Mouse (Mus musculus) kidney, adult 2 months (tissue): ENCODE results near the gene Sult6b2. TPM values are rescaled to one million over a fixed set of nuclear protein-coding genes. Genes with fewer than 3 reads are reported as not detected.

Experiments used
- DNase-seq: peaks from one replicate; pipeline ENCODE4 v3.0.0; 2021
- H3K27ac ChIP-seq: fragments of 200-500 bp; 2 replicates; pipeline ENCODE4 v1.5.1; 2012; ENCODE audit warnings: low read depth, low read length, control low read depth, inconsistent platforms; ENCODE audit not compliant: insufficient read depth
- H3K27me3 ChIP-seq: fragments of 200-500 bp; replicated peaks from 2 replicates; pipeline ENCODE4 v1.6.1; 2012; ENCODE audit warnings: mild to moderate bottlenecking, moderate library complexity, low read length, inconsistent platforms; ENCODE audit not compliant: control insufficient read depth, insufficient read depth
- H3K36me3 ChIP-seq: fragments of 200-500 bp; 2 replicates; pipeline ENCODE4 v1.6.1; 2012; ENCODE audit warnings: mild to moderate bottlenecking, moderate library complexity, low read length, inconsistent platforms; ENCODE audit not compliant: control insufficient read depth, insufficient read depth
- H3K4me1 ChIP-seq: fragments of 200-500 bp; 2 replicates; pipeline ENCODE4 v1.6.1; 2011; ENCODE audit warnings: low read length; ENCODE audit not compliant: control insufficient read depth, insufficient read depth
- H3K4me3 ChIP-seq: fragments of 200-500 bp; 2 replicates; pipeline ENCODE4 v1.5.1; 2011; ENCODE audit warnings: mild to moderate bottlenecking, low read depth, low read length, control low read depth; ENCODE audit not compliant: insufficient read depth
- CTCF ChIP-seq: fragments of 200-500 bp; conservative IDR thresholded peaks from 2 replicates; pipeline ENCODE4 v1.5.1; 2011; ENCODE audit warnings: low read depth, mild to moderate bottlenecking, control low read depth, low read length, moderate library complexity, mixed read lengths; ENCODE audit not compliant: insufficient read depth, insufficient read length
- POLR2A ChIP-seq: fragments of 200-500 bp; IDR thresholded peaks from one replicate; pipeline ENCODE4 v1.6.1; 2011; ENCODE audit warnings: low read depth, low read length, control low read depth
- WGBS: fragments of 180-500 bp; shearing (Covaris S2); methylation state at CpG from one replicate; pipeline ENCODE4 v1.1.7; 2018; 5-methylcytosine and 5-hydroxymethylcytosine counted together
- polyA plus RNA-seq: library from polyadenylated mRNA; depleted of rRNA; stranded (reverse); fragments of >200 nt; gene quantifications from 2 replicates; pipeline ENCODE4 v1.2.3, GENCODE M21; 2012

Sult6b2 gene
- polyA plus RNA-seq, 1 experiment, result not detected

- H3K27me3 ChIP-seq, result no peaks in the 10 kb centered on the region
- H3K36me3 ChIP-seq, result no peaks in the 10 kb centered on the region
- H3K4me3 ChIP-seq, result no peak overlapping the region
- H3K27ac ChIP-seq, result no peak overlapping the region
- TF ChIP-seq POLR2A (no peak), CTCF (no peak)
- 69% methylated on average over 7 of the region's 7 CpGs for WGBS
- no peak for DNase-seq
- H3K4me1 ChIP-seq, result no peaks in the 10 kb centered on the region
These were observed 4.5 kb downstream of the Sult6b2 start for GRCm38 (mm10) chr6:142799704-142800374.

DNA sequence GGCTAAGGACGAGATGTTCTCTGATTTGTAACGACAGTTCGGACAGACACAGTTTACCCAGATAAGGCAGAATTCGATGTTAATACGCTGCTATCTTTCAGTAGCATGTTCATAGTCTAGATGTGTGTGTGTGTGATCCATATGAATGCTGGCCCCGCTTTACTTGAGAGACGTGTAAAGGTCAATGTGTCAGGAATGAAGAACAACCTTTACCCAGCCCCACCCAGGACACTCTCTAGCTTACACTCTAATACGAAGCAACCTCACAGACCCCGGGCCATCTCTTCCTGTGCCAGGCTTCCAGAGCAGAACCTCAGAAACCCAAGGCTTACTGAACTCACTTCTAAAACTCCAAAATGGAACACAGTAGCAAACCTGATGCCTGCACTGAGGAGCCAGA lies 5.5 kb downstream of the Sult6b2 start:
- no peaks in the 10 kb centered on the region for H3K27me3 ChIP-seq
- no peak overlapping the region for H3K4me3 ChIP-seq
- DNase-seq, result no peak
- H3K27ac ChIP-seq, result no peak overlapping the region
- no peak for TF ChIP-seq POLR2A
- TF ChIP-seq CTCF, result no peak
- H3K4me1 ChIP-seq, result no peaks in the 10 kb centered on the region
- H3K36me3 ChIP-seq, result no peaks in the 10 kb centered on the region
- WGBS, result 80% methylated on average over 9 of the region's 9 CpGs

DNA sequence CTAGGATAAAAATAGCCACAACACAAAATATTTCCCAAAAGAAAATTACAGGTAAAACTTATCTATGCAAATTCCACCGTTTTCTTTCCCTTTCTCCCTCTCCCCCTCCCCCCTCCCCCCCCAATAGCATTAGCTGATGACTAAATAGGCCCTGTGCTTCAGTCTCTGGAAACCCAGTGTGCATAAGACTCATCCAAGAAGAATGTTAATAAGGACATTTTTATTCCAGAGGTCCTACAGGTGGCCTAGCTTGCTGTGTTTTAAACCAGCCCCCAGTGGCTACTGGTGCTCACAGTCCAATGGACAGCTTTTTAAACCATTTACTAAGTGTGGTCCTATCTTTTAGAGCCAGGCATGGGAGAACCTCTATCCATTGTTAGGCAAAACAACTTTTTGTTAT lies 6.3 kb downstream of the Sult6b2 start:
- H3K27me3 ChIP-seq, result no peaks in the 10 kb centered on the region
- H3K27ac ChIP-seq, result no peak overlapping the region
- WGBS, result 83% methylated on average over 1 of the region's 1 CpGs
- no peaks in the 10 kb centered on the region for H3K4me1 ChIP-seq
- H3K36me3 ChIP-seq, result no peaks in the 10 kb centered on the region
- no peak for DNase-seq
- H3K4me3 ChIP-seq, result no peak overlapping the region
- TF ChIP-seq CTCF (no peak), POLR2A (no peak)

- Histone ChIP-seq H3K4me3 (no peak overlapping the region), H3K27ac (no peak overlapping the region), H3K36me3 (no peaks in the 10 kb centered on the region), H3K27me3 (no peaks in the 10 kb centered on the region), H3K4me1 (no peaks in the 10 kb centered on the region)
- DNase-seq, result no peak
- TF ChIP-seq POLR2A (no peak), CTCF (no peak)
- 81% methylated on average over 15 of the region's 15 CpGs for WGBS
These were observed 8.5 kb downstream of the Sult6b2 start for GRCm38 (mm10) chr6:142795655-142796441.

GRCm38 (mm10) chr6:142795087-142795486 lies 9.2 kb downstream of the Sult6b2 start:
- TF ChIP-seq CTCF (no peak), POLR2A (no peak)
- WGBS, result 94% methylated on average over 9 of the region's 9 CpGs
- Histone ChIP-seq H3K4me1 (no peaks in the 10 kb centered on the region), H3K36me3 (no peaks in the 10 kb centered on the region), H3K4me3 (no peak overlapping the region), H3K27me3 (no peaks in the 10 kb centered on the region), H3K27ac (no peak overlapping the region)
- no peak for DNase-seq

DNA sequence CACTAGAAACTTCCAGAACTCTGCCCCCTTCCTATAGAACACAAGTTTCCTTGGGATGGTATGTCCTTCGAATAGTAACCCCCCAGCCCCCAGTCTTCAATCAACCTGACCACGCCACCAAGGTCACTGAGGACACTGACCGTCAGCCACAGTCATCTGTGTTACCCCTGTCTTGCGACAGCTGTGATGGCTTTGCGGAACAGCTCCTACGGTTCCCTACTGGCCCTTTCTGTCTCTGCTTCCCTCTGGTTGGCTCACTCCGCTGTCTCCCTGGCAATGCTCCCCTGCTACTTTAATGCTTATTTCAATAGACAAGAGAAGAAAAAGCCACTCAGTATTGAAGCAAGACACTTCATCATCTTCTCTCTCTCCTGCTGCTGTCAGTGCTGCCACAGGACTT lies 10.8 kb downstream of the Sult6b2 start:
- Histone ChIP-seq H3K4me3 (no peak overlapping the region), H3K27ac (no peak overlapping the region), H3K27me3 (no peaks in the 10 kb centered on the region), H3K4me1 (no peaks in the 10 kb centered on the region), H3K36me3 (no peaks in the 10 kb centered on the region)
- TF ChIP-seq POLR2A (no peak), CTCF (no peak)
- 53% methylated on average over 7 of the region's 7 CpGs for WGBS
- DNase-seq, result no peak

DNA sequence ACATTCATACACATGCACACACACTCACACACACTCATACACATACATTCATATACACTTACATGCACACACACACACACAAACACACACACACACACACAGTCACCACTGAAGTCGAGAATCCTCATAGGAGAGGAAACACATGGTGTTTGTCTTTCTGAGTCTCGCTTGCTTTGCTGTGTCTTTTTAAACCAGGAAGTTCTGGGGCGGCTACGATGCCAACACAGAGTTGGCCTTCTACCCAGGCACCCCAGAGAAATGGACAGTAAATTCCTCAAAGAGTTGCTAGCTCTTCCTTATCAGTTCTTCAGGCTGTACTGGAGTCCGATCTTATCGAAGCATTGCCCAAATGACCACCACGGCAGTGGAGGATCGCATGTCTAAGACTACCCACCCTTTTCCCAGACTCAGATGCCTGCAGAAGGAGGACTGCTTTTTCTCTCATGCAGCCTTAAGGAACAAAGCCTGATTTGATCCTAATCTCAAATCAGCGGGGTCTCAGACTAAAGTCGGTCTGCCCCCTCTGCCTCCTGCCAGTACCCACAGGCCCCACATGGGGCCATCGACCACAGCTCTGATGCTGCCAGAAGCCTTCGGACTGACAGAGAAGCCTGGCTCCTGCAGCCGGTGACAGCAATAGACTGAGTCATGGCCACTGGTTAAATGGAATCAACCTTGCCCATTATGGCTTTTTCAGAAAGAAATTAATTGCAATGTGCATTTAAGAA lies 11.9 kb downstream of the Sult6b2 start:
- no peak for TF ChIP-seq CTCF
- no peak for TF ChIP-seq POLR2A
- no peak overlapping the region for H3K27ac ChIP-seq
- no peak overlapping the region for H3K4me3 ChIP-seq

More for the DNA sequence above, 11.9 kb downstream of the Sult6b2 start:
- Histone ChIP-seq H3K4me1 (no peaks in the 10 kb centered on the region), H3K27me3 (no peaks in the 10 kb centered on the region), H3K36me3 (no peaks in the 10 kb centered on the region)
- no peak for DNase-seq
- WGBS, result 64% methylated on average over 13 of the region's 13 CpGs
